Mouse (Mus musculus) stomach, embryonic 14.5 days (tissue): ENCODE results near the gene Chn2. TPM values are rescaled to one million over a fixed set of nuclear protein-coding genes. Genes with fewer than 3 reads are reported as not detected.

ENCODE experiments used
- ATAC-seq: fragments of 200-750 bp; cut with Nextera tagmentation; 2 replicates; pipeline ENCODE4 v1.8.0; 2017; ENCODE audit warnings: low read depth, moderate TSS enrichment; ENCODE audit not compliant: insufficient number of reproducible peaks, insufficient read depth, low FRiP score
- H3K27ac ChIP-seq: fragments of 300-500 bp; sonication (generic); 2 replicates; pipeline ENCODE4 v1.5.1; 2014; ENCODE audit warnings: mild to moderate bottlenecking, low read length, moderate library complexity, mixed read lengths
- H3K27me3 ChIP-seq: fragments of 300-500 bp; sonication (generic); 2 replicates; pipeline ENCODE4 v1.6.1; 2014; ENCODE audit warnings: low read length, control low read depth, mixed read lengths; ENCODE audit not compliant: control insufficient read depth, insufficient read depth
- H3K36me3 ChIP-seq: fragments of 300-500 bp; sonication (generic); 2 replicates; pipeline ENCODE4 v1.6.1; 2014; ENCODE audit warnings: mild to moderate bottlenecking, control low read depth, low read length, moderate library complexity, mixed read lengths; ENCODE audit not compliant: control insufficient read depth, insufficient read depth
- H3K4me1 ChIP-seq: fragments of 300-500 bp; sonication (generic); 2 replicates; pipeline ENCODE4 v1.6.1; 2014; ENCODE audit warnings: low read length, control low read depth, mixed read lengths; ENCODE audit not compliant: control insufficient read depth, insufficient read depth
- H3K4me2 ChIP-seq: fragments of 300-500 bp; sonication (generic); replicated peaks from 2 replicates; pipeline ENCODE4 v1.6.1; 2014; ENCODE audit warnings: low read depth, low read length, control low read depth
- H3K4me3 ChIP-seq: fragments of 300-500 bp; sonication (generic); 2 replicates; pipeline ENCODE4 v1.5.1; 2014; ENCODE audit warnings: low read depth, low read length, control low read depth
- H3K9ac ChIP-seq: fragments of 300-500 bp; sonication (generic); replicated peaks from 2 replicates; pipeline ENCODE4 v1.6.1; 2014; ENCODE audit warnings: low read depth, mild to moderate bottlenecking, control low read depth, low read length, moderate library complexity, mixed read lengths
- H3K9me3 ChIP-seq: fragments of 300-500 bp; sonication (generic); 2 replicates; pipeline ENCODE4 v1.6.1; 2016; ENCODE audit warnings: low read depth, low read length, control low read depth; ENCODE audit not compliant: control insufficient read depth
- WGBS: fragments of 180-500 bp; shearing (Covaris S2); extraction: QIAGEN DNeasy Blood & Tissue Kit; methylation state at CpG from one replicate; pipeline ENCODE4 v1.1.7; 2014; 5-methylcytosine and 5-hydroxymethylcytosine counted together
- polyA plus RNA-seq: library from polyadenylated mRNA; unstranded; fragments of >200 nt; fragmentation: Nextera tagmentation; extraction: Ambion mirVana; gene quantifications from 2 replicates; pipeline ENCODE4 v1.2.1, GENCODE M21; 2014

Chn2 gene
- polyA plus RNA-seq, 1 experiment from 2014 or later, result 19.1 TPM

GRCm38 (mm10) chr6:54208786-54209185 is 169.4 kb downstream of the Chn2 start:
- H3K27me3 ChIP-seq, result no peaks in the 10 kb centered on the region
- 86% methylated on average over 8 of the region's 8 CpGs for WGBS
- no peak overlapping the region for H3K27ac ChIP-seq
- H3K4me1 ChIP-seq, result no peaks in the 10 kb centered on the region
- H3K4me3 ChIP-seq, result no peak overlapping the region
- no peaks in the 10 kb centered on the region for H3K36me3 ChIP-seq
- H3K4me2 ChIP-seq, result no peak overlapping the region
- no peaks in the 10 kb centered on the region for H3K9me3 ChIP-seq
- ATAC-seq, result no peak
- H3K9ac ChIP-seq, result no peak overlapping the region

GRCm38 (mm10) chr6:54210971-54211370 is 171.6 kb downstream of the Chn2 start:
- 60% methylated on average over 4 of the region's 4 CpGs for WGBS
- ATAC-seq, result no peak
- H3K4me3 ChIP-seq, result no peak overlapping the region
- no peaks in the 10 kb centered on the region for H3K4me1 ChIP-seq
- no peak overlapping the region for H3K9ac ChIP-seq
- H3K27ac ChIP-seq, result no peak overlapping the region
- no peaks in the 10 kb centered on the region for H3K36me3 ChIP-seq
- H3K4me2 ChIP-seq, result no peak overlapping the region
- no peaks in the 10 kb centered on the region for H3K9me3 ChIP-seq
- H3K27me3 ChIP-seq, result no peaks in the 10 kb centered on the region

- H3K4me2 ChIP-seq, result no peak overlapping the region
- H3K9me3 ChIP-seq, result no peaks in the 10 kb centered on the region
- 84% methylated on average over 7 of the region's 7 CpGs for WGBS
- no peak overlapping the region for H3K27ac ChIP-seq
- H3K27me3 ChIP-seq, result no peaks in the 10 kb centered on the region
- no peak overlapping the region for H3K9ac ChIP-seq
- no peaks in the 10 kb centered on the region for H3K4me1 ChIP-seq
- ATAC-seq, result no peak
- H3K4me3 ChIP-seq, result no peak overlapping the region
- no peaks in the 10 kb centered on the region for H3K36me3 ChIP-seq
Observed at GRCm38 (mm10) chr6:54211939-54212338, 172.6 kb downstream of the Chn2 start.

- H3K27ac ChIP-seq, result no peak overlapping the region
- no peaks in the 10 kb centered on the region for H3K27me3 ChIP-seq
- H3K36me3 ChIP-seq, result no peaks in the 10 kb centered on the region
- no peak overlapping the region for H3K9ac ChIP-seq
- H3K9me3 ChIP-seq, result no peaks in the 10 kb centered on the region
- H3K4me3 ChIP-seq, result no peak overlapping the region
- ATAC-seq, result no peak
- no peak overlapping the region for H3K4me2 ChIP-seq
- no peaks in the 10 kb centered on the region for H3K4me1 ChIP-seq
- WGBS, result 81% methylated on average over 7 of the region's 7 CpGs
Observed at GRCm38 (mm10) chr6:54213743-54214142, 174.4 kb downstream of the Chn2 start.

GRCm38 (mm10) chr6:54215636-54216035 is 176.3 kb downstream of the Chn2 start:
- Histone ChIP-seq H3K4me1 (no peaks in the 10 kb centered on the region), H3K4me2 (no peak overlapping the region), H3K27me3 (no peaks in the 10 kb centered on the region), H3K27ac (no peak overlapping the region), H3K4me3 (no peak overlapping the region), H3K9ac (no peak overlapping the region), H3K36me3 (no peaks in the 10 kb centered on the region), H3K9me3 (no peaks in the 10 kb centered on the region)
- ATAC-seq, result no peak
- WGBS, result 88% methylated on average over 8 of the region's 8 CpGs

GRCm38 (mm10) chr6:54216512-54216911 is 177.2 kb downstream of the Chn2 start:
- Histone ChIP-seq H3K4me1 (no peaks in the 10 kb centered on the region), H3K4me3 (no peak overlapping the region), H3K36me3 (no peaks in the 10 kb centered on the region), H3K9me3 (no peaks in the 10 kb centered on the region), H3K27me3 (no peaks in the 10 kb centered on the region), H3K27ac (no peak overlapping the region), H3K9ac (no peak overlapping the region), H3K4me2 (no peak overlapping the region)
- 73% methylated on average over 5 of the region's 5 CpGs for WGBS
- no peak for ATAC-seq

- ATAC-seq, result no peak
- no peak overlapping the region for H3K4me2 ChIP-seq
- no peak overlapping the region for H3K4me3 ChIP-seq
- H3K9me3 ChIP-seq, result no peaks in the 10 kb centered on the region
- H3K36me3 ChIP-seq, result no peaks in the 10 kb centered on the region
- WGBS, result 72% methylated on average over 14 of the region's 14 CpGs
- H3K9ac ChIP-seq, result no peak overlapping the region
- no peak overlapping the region for H3K27ac ChIP-seq
- H3K4me1 ChIP-seq, result no peaks in the 10 kb centered on the region
- H3K27me3 ChIP-seq, result no peaks in the 10 kb centered on the region
Observed at GRCm38 (mm10) chr6:54220124-54220523, 180.8 kb downstream of the Chn2 start.

- WGBS, result 90% methylated on average over 4 of the region's 4 CpGs
Observed at GRCm38 (mm10) chr6:54223529-54223928, 184.2 kb downstream of the Chn2 start.

GRCm38 (mm10) chr6:54224325-54224724 is 185.0 kb downstream of the Chn2 start:
- Histone ChIP-seq H3K36me3 (no peaks in the 10 kb centered on the region), H3K4me3 (no peak overlapping the region), H3K9me3 (no peaks in the 10 kb centered on the region), H3K27ac (no peak overlapping the region), H3K27me3 (no peaks in the 10 kb centered on the region), H3K9ac (no peak overlapping the region), H3K4me2 (no peak overlapping the region), H3K4me1 (no peaks in the 10 kb centered on the region)
- WGBS, result 69% methylated on average over 11 of the region's 11 CpGs
- no peak for ATAC-seq

More at GRCm38 (mm10) chr6:54223529-54223928, 184.2 kb downstream of the Chn2 start:
- Histone ChIP-seq H3K27me3 (no peaks in the 10 kb centered on the region), H3K4me1 (no peaks in the 10 kb centered on the region), H3K4me3 (no peak overlapping the region), H3K9ac (no peak overlapping the region), H3K36me3 (no peaks in the 10 kb centered on the region), H3K9me3 (no peaks in the 10 kb centered on the region), H3K27ac (no peak overlapping the region), H3K4me2 (no peak overlapping the region)
- no peak for ATAC-seq
